Mouse (Mus musculus) CD4-positive, CD25-positive, alpha-beta regulatory T cell, adult 2 months (primary cell): Measurements from ENCODE around the gene Limd2.

Experiments used
- DNase-seq: peaks from one replicate; pipeline ENCODE4 v3.0.0-alpha.2; 2012; ENCODE audit warnings: low read depth, low spot score

Limd2 gene

GRCm38 (mm10) chr11:106173228-106173627 is 12.6 kb upstream of the Limd2 start:
- no peak for DNase-seq

GRCm38 (mm10) chr11:106170807-106171206 is 10.1 kb upstream of the Limd2 start:
- peak; percentile 89 for DNase-seq

- peak; percentile 82 for DNase-seq
Measured at GRCm38 (mm10) chr11:106167435-106167834, 6.8 kb upstream of the Limd2 start.

GRCm38 (mm10) chr11:106164601-106165180 is 4.0 kb upstream of the Limd2 start:
- DNase-seq: no peak

- DNase-seq: no peak
Measured at GRCm38 (mm10) chr11:106163546-106163945, 2.9 kb upstream of the Limd2 start.

GRCm38 (mm10) chr11:106162237-106162636 is 1.6 kb upstream of the Limd2 start:
- no peak for DNase-seq

- DNase-seq: peak; percentile 86
Measured at GRCm38 (mm10) chr11:106159921-106160840, 479 bp downstream of the Limd2 start.

GRCm38 (mm10) chr11:106159216-106159920 is 1.3 kb downstream of the Limd2 start:
- DNase-seq: peak; percentile 92

GRCm38 (mm10) chr11:106158930-106159215 is 1.8 kb downstream of the Limd2 start:
- no peak for DNase-seq

- DNase-seq: peak; percentile 87
Measured at GRCm38 (mm10) chr11:106158081-106158929, 2.4 kb downstream of the Limd2 start.

GRCm38 (mm10) chr11:106157154-106157553 is 3.5 kb downstream of the Limd2 start:
- DNase-seq: no peak

GRCm38 (mm10) chr11:106156257-106156656 is 4.4 kb downstream of the Limd2 start:
- DNase-seq: no peak

- peak; percentile 35 for DNase-seq
Measured at GRCm38 (mm10) chr11:106155761-106156160, 4.9 kb downstream of the Limd2 start.

- no peak for DNase-seq
Measured at GRCm38 (mm10) chr11:106154770-106155169, 5.9 kb downstream of the Limd2 start.

- DNase-seq: no peak
Measured at GRCm38 (mm10) chr11:106154091-106154490, 6.6 kb downstream of the Limd2 start.

GRCm38 (mm10) chr11:106152132-106152531 is 8.5 kb downstream of the Limd2 start:
- no peak for DNase-seq

GRCm38 (mm10) chr11:106151219-106151618 is 9.4 kb downstream of the Limd2 start:
- no peak for DNase-seq

- DNase-seq: peak; percentile 35
Measured at GRCm38 (mm10) chr11:106134580-106135528, 25.8 kb downstream of the Limd2 start.

GRCm38 (mm10) chr11:106132516-106132915 is 28.1 kb downstream of the Limd2 start:
- DNase-seq: no peak

- DNase-seq: no peak
Measured at GRCm38 (mm10) chr11:106129477-106129876, 31.2 kb downstream of the Limd2 start.
